Mouse (Mus musculus) liver, embryonic 14.5 days (tissue): Measurements from ENCODE around the gene Perp.

Experiments used
- CTCF ChIP-seq: IDR thresholded peaks from 2 replicates; pipeline ENCODE4 v1.5.1; 2016; ENCODE audit warnings: antibody characterized with exemption, low read depth, control low read depth
- EP300 ChIP-seq: IDR thresholded peaks from 2 replicates; pipeline ENCODE4 v1.6.1; 2016; ENCODE audit warnings: antibody characterized with exemption, low read depth

GRCm38 (mm10) chr10:18830359-18830758, 14.5 kb upstream of the Perp start:
- TF ChIP-seq EP300 (no peak), CTCF (no peak)
